Mouse (Mus musculus) spleen, adult 12 weeks (tissue): ENCODE data around the gene Ppp1r18.
A peak's percentile ranks its signal among the peaks of the same experiment; 100 is the strongest.
"Not testable (repeated sequence)": the region's sequence is repeated elsewhere in the genome, so short reads cannot be mapped to it uniquely, and the experiment has no call there.

Experiments
- DNase-seq: peaks from one replicate; pipeline ENCODE4 v3.0.0; 2022; ENCODE audit warnings: low spot score

Gene Ppp1r18

DNA sequence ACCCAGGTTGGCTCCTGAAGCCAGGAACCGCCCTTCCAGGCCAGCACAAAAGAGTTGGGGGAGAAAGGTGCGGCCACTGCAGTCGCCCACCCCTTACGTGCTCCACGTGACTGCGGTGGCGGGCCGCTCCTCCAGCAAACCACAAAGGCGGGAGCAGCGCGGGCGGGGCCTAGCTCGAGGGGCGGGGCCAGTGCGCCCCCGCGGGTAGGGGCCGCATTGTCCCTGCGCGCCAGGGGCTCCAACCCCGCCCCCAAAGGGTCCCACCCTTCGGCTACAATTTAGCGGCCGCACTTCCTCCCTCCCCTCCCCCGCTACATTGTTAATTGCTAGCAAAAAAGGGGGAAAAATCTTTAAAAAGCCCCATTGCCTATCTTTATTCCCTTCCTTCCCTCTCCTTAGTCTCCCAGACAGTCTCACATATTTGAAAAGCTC lies 28.4 kb upstream of the Ppp1r18 start:
- peak; percentile 72 for DNase-seq

DNA sequence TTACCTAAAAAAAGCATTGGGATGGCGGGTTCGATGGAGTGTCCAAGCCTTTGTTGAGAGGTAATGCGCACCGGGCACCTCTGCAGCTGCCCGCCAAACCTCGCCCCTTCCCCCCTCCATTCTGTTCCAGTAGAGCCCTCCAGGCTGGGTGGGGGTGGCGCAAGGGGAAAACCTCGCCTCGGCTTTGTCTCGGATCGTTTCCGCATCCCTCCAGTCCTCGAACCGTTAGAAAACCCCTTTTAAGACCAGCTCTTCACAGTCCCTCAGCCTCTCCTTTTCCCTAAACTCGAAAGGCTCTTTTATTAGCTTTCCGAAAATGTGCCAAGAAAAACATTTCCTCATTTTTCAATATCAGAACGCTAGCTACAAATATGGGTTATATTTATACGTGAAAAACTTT lies 27.9 kb upstream of the Ppp1r18 start:
- DNase-seq = no peak

DNA sequence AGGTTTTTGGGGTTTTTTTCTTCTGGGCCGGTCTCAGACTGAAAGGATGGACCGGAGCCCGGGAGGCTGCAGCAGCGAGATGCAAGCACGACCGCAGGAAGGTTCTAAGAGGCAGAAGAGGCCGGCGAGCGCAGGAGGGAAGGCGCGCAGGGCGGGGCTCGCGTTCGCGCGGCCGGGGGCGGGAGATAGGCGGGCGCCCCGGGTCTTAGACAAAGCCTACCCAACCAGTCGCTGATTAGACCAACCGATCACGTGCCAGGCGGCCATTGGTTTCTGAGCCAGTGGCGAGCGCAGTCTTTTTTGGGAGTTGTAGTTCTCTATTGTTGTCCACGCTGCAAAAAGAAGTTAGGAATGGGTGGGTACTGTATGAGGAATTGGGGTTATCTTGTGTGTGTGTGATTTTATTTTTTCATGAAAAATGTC lies 27.3 kb upstream of the Ppp1r18 start, which contains the start of gene Tubb5:
Gene Tubb5, minus strand, starts transcription at position 185 of the 423 bp plus-strand sequence.
- DNase-seq = peak; percentile 87

DNA sequence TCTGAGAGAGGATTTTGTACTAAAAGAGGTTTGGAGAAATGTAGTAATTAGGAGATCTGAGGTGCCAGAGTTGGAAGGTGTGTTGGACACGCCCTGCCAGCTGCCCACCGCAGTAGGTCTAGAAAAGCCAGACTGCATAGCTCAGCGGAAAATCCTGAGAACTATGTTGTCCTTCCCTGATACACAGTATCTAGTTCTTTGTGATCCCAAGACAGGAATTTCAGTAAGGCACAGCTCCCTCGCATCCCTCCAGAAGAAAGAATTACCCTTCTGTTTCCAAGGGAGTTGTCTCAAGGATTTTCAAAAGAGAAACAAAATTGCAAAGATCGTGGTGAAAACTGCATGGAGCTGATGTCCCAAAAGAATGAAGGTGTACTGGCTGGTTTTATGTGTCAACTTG lies 26.8 kb upstream of the Ppp1r18 start:
- no peak for DNase-seq

DNA sequence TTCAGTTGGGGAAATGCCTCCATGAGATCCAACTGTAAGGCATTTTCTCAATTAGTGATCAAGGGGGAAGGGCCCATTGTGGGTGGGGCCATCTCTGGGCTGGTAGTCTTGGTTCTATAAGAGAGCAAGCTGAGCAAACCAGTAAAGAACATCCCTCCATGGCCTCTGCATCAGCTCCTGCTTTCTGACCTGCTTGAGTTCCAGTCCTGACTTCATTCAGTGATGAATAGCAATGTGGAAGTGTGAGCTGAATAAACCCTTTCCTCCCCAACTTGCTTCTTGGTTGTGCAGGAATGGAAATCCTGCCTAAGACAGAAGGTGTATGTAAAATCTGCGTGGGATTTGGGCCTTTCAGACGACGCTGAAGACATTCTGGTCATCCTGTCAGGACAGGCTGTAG lies 26.4 kb upstream of the Ppp1r18 start:
- not testable (repeated sequence) for DNase-seq

DNA sequence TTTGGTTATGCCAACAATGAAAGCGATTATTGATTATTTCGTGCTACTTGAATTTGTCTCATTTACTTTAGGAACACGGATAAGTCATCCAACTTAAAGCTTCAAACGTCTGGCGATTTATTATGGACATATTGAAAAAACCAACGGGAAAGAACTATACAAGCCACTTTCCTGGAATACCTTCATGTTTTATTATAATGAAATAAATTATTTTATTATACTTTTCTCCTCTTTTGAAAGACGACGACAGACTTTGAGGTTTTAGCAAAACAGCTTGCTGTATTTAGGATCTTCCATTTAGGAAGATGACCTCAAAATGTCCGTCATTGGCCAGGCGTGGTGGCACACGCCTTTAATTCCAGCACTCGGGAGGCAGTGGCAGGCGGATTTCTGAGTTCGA lies 24.8 kb upstream of the Ppp1r18 start:
- no peak for DNase-seq

DNA sequence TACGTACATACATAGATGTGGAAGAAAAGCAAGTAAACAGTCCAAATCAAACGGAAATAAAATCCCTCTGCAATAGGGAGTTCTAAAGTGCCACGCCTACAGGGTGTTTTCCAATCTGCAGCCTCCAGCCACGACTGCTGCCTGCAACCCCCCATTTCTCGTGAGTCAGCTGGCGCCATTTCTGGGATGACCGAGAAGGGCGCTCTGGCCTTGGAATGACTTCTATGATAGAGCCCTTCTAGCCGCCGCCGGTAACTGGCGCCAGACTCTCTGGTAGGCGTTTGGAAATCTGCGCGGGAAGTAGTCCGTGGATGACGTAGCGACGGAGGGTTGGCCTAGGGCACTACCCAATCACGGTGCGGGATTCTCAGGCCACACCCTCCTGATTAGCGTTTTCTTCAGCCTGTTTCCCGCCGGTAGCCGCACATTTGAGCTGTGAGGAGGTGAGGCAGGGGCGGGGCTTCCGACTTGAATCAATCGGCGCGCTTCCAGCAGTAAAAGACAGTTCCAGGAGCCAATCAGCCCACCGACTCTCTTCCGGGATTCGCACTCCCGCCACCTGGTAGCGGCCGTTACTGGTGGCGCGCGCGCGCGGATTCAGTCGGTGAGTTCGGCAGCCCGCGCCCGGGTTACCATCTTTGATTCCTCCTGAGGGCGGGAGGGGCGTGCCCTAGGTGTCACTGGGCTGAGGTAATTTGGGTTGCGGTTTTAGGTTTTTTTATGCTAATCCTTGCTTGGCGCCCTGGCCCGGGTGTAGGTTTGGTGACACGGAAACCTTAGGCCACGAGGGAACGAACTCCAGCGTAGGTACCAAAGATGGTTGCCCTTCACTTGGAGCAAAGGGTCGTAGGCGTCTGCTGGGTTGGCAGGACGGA lies 24.1 kb upstream of the Ppp1r18 start, which contains the start of gene Mdc1:
Gene Mdc1, plus strand, starts transcription at position 440 of the 875 bp plus-strand sequence.
- peak; percentile 98 for DNase-seq

DNA sequence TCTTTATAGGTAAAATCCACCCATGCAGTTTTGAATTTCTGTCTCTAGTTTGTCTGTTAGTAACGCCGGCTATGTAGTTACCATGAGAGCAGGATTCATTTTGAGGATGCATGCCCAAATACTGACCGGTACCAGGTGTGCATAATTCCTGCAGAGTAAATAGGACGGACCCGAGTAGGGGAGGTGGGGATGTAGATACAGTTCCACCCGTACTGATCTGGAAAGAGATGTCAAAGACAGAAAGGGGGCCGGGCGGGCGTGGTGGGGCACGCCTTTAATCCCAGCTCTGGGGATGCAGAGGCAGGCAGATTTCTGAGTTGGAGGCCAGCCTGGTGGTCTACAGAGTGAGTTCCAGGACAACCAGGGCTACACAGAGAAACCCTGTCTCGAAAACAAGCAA lies 23.4 kb upstream of the Ppp1r18 start:
- no peak for DNase-seq

DNA sequence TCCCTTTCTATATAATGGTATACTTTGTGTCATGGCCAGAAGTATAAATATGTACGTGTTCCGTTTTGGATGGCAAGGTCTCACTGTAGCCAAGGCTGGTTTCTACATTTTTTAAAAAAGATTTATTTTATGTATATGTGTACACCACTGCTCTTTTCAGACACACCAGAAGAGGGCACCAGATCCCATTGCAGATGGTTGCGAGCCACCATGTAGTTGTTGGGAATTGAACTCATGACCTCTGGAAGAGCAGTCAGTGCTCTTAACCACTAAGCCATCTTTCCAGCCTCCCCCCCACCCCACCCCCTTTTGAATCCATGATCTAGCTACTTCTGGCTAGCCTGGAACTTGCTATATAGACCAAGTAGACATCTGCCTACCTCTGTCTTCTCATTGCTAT lies 21.9 kb upstream of the Ppp1r18 start:
- DNase-seq = no peak

DNA sequence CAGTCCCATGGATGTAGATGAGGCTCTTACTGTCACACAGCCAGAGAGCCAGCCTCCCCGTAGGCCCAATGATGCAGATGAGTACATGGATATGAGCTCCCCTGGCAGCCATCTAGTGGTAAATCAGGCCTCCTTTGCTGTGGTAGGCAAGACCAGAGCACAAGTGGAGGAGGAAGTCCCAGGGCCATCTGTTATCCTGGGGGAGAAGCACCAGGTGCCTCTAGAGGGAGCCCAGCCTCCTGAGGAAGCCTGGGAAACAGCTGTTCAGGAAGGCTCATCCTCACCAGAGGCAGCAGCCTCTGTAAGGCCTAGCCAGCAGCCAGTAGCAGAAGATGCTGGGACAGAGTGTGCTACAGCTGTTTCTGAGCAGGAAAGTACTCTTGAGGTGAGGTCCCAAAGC lies 17.3 kb upstream of the Ppp1r18 start:
- no peak for DNase-seq

DNA sequence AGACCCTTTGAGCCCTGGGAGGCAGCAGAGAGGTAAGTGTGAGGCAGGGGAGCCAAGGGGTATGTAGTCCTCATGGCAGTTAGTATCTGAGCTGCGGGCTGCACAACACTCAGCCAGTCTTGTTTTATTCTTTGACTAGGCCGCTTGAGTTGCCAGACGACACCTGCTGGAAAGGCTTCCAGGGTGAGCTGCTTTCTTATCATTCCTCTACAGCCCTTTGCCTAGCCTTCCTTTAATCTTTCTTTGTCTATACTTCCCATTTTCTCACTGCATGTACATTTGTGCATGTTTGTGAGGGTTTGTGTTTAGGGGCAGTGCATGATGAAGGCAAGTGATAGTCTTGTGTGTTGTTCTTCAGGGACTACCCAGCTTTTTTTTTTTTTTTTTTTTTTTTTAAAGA lies 14.4 kb upstream of the Ppp1r18 start:
- no peak for DNase-seq

DNA sequence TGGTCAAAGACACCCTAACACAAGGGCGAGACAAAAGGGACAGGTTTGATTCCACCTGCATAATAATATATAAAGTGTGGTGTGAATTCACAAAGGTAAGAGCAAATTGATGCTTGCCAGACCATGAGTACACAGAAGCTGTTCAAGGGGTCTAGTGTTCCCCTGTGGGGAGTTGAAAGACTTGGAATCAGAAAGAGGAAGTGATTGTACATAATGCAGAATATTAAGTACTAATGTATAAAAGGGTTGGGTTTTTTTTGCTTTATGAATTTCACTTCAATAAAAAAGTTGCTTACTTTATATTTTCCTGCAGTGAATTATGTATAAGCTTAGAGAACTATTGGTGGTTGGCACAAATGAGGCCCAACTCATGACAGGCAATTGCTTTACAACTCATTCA lies 6.0 kb upstream of the Ppp1r18 start:
- DNase-seq = no peak

DNA sequence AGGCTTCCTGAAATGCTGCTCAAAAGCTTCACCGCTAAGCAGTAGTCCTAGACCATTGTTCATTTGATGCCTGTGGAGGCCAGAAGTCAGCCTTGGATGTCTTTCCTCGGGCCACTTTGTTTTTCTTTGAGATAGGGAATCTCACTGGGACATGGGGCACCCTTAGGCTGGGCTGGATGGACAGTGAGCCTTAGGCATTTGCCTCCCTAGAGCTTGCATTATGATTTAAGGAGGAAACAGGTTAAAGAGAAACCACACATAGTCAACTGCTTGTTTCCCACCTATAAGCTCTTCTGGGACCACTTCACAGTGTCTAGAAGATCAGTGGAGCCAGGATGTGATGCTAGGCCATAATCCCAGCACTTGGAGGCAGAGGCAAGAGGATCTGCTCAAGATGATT lies 5.6 kb upstream of the Ppp1r18 start:
- DNase-seq = no peak

DNA sequence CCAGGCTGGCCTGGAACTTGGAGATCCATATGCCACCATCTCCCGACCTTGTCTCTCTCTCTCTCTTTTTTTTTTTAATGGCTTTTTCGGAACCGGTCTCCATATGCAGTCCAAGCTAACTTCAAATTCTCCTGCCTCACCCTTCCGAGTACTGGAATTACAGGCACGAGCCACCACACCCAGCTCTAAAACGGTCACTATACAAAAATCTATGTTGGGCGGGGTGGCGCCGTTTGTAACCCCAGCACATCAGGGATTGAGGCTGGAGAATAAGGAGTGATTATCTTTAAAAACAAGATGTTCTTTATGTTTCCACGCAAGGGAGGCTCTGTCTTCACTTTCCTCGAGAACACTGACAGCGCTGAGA lies 4.6 kb upstream of the Ppp1r18 start:
- no peak for DNase-seq

DNA sequence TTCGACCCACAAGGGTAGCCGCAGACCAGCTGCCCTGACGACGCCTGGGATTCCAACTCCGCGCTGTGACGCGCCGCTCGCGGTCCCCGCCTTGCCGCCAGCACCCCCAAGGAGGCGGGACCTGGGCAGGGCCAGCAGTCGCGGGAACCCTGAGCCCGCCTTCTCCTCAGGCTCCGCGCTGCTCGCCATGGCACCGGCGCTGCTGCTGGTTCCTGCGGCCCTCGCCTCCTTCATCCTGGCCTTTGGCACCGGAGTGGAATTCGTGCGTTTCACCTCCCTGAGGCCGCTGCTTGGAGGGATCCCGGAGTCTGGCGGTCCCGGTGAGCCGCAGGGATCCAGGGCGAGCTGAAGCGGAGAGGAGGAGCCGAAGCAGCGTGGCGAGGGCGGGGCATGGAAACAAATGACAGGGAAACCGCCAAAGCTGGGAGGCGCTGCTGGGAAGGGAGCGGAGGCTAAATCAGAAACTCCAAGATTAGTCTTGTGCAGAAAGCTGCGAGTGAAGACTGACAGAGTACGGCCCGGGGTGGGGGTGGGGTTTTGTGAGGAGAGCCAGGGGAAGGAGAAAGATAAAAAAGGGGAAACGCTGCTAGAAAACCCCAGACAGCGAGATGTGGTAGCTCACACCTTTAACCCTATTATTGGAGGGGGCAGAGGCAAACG lies 4.1 kb upstream of the Ppp1r18 start, which contains the start of gene Nrm:
Gene Nrm, plus strand, starts transcription at position 121 of the 660 bp plus-strand sequence.
- peak; percentile 88 for DNase-seq

DNA sequence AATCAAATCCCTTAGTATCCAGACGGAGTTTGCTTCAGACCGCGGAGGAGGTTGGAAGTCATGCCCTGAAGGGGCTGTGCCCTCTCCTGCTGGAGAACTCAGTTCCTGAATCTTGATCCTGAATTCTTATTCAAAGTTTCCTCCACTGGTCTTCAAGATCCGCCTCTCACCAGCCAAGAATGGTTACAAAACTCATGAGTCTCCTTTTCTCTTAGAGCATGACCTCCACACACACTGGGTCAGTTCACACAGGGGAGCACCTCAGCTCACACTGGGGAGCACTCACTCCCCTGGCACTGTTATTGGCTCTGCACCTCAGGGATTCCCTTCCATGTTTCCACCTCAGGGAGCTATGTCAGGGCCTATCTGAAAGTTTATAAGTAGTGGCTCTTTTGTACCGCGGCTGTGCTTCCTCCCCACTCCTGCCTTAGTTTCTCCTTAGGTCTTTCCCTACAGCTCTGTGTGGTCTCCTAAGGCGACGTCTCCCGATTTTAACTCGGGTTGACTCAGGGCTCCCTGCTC lies 500 bp upstream of the Ppp1r18 start:
- no peak for DNase-seq

DNA sequence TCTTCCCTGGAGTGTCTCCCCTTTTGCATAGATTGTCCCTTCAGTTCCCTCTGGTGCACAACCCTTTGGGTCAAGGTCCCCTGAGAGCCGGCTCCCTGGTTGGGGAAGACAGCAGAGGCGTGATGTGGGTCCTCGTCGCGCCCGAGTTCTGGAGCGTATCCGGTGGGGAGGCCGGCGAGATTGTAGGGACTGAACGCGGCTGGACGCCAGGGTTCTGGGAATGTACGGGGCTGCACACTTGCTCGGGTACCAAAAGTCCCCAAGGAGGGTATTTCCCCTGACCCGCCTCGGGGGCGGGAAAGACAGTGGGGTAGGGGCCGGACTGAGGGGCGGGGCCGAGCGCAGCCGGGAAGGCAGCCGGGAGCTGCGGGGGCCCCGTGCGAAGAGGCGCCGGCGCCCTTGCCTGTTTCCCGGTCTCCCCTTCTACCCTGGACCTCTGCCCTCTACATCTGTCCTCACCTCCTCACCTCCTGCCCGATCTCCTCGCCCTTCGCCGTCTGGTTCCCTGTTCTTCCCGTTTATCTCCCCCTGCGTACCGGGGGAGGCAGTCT lies 963 bp downstream of the Ppp1r18 start:
- DNase-seq = no peak

DNA sequence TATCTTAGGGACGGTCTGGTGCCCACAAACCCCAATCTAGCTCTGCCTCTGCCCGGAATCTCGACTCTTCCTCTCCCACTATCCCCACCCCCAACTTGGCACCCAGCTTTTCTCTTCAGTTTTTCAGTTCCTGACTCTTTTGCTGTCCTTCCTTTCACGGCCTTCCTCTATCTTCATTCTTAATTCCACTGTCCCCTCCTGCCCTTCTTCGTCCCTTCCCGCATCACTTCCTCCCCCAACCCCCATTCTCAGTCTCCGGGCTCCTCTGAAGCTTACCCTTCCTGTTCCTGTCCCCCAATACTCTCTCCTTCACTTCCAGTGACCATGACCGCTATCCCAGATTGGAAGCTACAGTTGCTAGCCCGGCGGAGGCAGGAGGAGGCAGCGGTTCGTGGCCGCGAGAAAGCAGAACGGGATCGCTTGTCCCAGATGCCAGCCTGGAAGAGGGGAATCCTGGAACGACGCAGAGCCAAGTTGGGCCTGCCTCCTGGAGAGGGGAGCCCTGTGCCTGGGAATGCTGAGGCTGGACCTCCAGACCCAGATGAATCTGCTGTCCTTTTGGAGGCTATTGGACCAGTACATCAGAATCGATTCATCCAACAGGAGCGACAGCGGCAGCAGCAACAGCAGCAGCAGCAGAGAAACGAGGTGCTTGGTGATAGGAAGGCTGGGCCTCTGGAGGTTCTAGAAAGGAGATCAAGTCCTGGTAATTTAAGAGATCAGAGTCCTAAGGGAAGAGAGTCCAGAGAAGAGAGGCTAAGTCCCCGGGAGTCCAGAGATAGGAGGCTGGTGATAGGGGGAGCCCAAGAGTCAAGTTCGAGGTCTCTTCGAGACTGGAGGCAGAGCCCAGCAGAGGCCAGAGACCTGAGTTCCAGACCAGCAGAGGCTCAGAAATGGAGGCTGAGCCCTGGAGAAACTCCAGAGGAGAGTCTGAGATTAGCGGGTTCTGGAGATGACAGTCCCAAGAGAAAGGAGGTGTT lies 1.8 kb downstream of the Ppp1r18 start:
- DNase-seq = peak; percentile 26

DNA sequence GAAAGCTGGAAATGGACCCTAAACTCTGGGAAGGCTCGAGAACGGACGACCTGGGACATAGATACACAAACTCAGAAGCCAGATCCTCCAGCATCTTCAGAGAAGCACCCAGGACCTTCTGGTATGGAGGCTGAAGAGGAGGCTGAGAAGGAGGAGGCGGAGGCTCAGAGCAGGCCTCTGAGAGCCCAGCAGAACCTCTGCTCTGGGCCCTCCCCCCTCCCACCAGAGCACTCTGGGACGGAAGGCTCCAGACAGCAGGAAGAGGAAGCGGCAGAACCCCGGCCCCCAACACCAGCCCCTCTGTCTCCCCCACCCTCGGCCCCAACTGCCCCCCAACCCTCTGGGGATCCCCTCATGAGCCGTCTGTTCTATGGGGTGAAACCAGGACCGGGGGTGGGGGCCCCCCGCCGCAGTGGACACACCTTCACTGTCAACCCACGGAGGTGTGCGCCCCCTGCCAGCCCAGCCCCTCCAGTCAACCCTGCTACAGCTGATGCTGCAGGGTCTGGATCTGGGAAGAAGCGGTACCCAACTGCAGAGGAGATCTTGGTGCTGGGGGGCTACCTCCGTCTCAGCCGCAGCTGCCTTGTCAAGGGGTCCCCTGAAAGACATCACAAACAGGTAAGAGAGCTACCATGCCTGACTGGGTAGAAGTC lies 2.9 kb downstream of the Ppp1r18 start:
- DNase-seq = no peak

DNA sequence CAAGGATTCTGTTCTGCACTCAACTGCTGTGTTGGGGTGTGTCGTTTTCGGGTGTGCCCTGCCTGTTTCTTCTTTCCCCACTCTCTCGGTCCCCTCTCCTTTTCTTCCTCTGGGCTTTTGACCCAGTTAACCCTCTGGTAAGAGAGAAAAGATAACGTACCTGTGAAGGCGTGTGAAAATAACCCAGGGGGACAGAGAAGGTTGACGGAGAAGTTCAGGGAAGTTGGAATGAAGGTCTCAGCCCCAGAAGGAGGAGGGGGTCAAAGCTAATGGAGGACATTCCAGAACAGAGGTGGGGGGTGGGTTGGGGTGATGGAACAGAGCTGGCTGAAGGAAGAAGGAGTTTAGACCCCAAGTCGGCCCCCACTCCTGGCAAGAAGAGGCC lies 3.6 kb downstream of the Ppp1r18 start:
- DNase-seq = no peak
